Mouse (Mus musculus): ENCODE data around the gene Tgif1.
"Not testable (repeated sequence)": the region's sequence is repeated elsewhere in the genome, so short reads cannot be mapped to it uniquely, and the experiment has no call there.

Tgif1 gene

GRCm38 (mm10) chr17:70838533-70838932 lies 14.8 kb downstream of the Tgif1 start:
- no peak for DNase-seq

- DNase-seq, result no peak
Measured at GRCm38 (mm10) chr17:70838031-70838430, 15.3 kb downstream of the Tgif1 start.

- DNase-seq, result not testable (repeated sequence)
Measured at GRCm38 (mm10) chr17:70837474-70837873, 15.9 kb downstream of the Tgif1 start.

GRCm38 (mm10) chr17:70836820-70837219 lies 16.5 kb downstream of the Tgif1 start:
- DNase-seq, result no peak

DNA sequence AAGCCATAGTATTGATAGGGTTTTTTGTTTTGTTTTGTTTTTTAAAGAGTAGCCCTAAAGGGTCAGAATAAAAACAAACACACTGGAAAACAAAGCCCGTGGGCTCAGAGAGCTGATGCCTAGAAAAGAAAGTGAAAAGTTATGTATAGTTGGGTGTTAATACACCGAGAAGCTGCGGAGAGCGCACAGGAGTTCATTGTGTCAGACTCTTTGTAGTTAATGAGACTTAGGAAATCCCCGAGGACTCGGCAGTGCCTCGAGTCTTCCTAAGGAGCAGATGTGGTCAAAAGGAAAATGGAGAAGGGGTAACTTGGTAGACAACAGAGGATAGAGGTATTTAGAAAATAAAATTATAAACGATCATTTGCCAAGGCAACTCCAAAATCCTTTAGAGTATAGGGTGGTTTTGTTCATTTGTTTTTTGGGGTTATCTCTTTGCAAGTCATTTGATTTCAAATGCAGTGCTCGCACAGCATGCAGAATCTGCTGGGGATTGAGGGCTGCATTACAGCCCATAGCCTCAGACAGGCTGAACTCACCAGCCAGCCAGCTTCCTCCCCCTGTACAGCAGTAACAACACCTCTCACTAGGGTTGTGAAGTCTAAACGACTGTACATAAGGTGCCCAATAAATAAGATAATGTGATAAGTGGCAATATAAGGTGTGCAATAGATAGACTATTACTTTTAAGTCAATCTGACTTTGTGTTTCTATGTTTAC lies 18.1 kb downstream of the Tgif1 start:
- DNase-seq, result no peak

DNA sequence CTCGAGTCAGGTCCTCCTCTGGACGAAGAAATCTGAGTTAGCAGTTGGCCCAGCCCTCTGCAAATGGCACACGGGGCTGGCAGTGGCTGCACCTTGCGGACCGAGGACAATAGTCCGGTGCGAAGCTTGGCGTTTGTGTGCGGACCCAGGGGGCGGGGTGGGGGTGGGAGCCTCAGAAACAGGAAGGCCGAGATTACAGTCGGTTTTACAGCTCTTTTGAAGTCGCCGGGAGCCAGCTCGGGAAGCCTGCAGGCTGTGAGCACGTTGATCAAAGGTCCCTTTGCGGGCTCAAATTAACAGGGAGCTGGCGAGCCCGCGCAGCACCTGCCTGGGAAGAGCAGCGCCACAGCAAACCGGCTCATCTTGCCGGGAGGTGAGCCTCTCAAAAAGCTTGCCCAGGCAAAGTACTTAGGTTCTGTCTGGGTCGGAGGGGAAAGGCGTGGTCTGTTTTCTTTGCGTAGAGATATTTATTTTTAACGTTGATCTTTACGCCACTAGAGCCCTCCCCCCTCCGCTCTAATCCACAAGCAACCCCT lies 18.8 kb downstream of the Tgif1 start:
- DNase-seq, result no peak

- DNase-seq, result no peak
Measured at GRCm38 (mm10) chr17:70832544-70832943, 20.8 kb downstream of the Tgif1 start.

DNA sequence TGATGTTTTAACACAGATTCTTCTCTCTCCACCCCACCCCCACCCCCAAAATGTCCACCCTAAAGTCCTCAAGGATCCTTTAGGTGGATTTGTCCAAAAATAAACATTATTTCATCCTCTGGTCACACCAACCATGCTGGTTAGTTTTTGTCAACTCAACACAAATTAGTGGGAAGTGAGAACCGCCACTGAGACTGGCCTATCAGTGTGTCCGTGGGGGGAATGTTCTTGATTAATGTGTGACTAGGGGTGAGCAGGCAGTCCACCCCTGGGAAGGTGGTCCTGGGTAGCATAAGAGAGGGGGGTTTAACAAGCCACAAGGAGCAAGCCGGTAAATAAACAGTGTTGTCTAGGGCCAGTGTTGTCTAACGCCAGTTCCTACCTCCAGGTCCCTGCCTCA lies 21.8 kb downstream of the Tgif1 start:
- no peak for DNase-seq

DNA sequence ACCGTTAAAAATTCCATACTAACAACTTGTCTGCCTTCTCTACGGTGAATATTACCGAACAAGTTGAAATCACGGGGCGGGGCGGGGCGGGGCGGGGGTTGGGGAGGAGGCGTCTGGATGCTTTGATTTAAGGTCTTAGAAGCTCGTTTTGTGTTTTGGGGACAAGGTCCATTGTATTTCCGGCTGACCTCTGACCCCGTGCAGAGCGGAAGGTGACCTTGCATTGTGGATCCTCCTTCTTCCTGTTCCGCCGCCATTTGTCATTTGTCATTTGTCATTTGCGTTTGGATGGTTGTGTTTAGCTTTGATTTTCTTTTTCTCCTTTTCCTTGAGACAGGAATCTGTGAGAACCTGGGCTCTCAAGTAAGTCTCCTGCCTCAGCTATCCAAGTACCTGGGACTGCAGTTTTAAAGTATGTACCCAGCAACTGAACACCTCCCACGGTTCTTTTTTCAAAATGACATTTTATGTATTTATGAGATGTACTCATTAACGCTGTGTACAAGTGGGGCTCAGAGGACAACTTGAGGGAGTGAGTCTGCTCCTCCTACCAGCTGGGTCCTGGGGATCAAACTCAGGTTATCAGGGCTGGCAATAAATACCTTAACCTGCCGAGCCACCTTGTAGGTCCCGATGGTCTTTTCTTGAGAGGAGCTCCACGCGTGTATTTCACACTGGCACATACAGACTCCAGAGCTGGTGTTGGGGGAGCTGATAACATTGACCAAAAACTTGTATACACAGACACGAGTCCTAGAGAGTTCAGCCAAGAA lies 23.2 kb downstream of the Tgif1 start:
- DNase-seq, result no peak

DNA sequence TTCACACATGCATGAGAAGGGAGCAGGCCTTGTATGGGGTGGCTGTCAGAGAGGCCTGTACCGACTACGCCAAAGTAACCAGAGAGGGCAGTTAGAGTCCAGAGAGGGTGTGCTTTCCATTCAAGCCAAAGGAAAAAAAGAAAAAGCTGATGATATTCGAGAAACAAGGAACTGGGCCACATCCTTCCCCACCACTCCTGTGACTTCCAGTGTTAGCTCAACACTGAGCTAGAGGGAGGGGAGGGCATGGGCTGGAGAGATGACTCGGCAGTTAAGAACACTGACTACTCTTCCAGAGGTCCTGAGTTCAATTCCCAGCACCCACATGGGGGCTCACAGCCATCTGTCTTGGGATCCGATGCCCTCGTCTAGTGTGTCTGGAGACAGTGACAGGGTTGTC lies 24.1 kb downstream of the Tgif1 start:
- DNase-seq, result no peak

DNA sequence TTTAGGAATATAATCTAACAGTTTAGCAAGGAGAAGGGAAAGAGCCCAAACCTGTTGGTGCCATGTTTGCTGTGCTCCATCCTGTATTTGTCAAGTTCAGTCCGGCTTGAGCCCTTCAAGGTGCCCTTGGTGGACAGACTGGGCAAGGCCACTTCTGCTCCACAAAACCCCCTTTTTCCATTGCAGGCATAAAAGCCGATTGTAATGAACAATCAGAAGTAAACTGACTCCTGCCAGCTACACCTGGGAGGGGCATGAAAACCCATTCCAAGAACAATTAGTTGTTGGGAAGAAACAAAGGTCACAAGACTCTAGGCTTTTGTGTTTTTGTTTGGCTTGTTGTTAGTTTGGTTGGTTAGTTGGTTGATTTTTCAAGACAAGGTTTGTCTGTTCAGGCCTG lies 24.8 kb downstream of the Tgif1 start:
- no peak for DNase-seq

DNA sequence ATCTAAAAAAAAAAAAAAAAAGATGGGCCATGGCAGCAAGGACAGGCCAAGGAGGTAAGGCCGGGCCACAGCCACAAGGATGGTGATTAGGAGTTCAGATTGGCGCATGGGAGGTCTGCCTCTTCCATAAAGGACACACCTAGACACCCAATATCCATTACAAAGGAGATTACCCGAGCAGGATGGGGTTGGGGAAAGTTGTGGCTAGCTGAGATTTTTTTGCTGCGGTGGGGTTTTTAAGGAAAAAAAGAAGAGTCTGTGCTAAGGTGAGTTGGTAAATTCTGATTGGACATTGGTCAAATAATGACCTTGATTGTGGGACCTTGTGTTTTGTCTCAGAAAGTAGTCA lies 25.2 kb downstream of the Tgif1 start:
- no peak for DNase-seq

DNA sequence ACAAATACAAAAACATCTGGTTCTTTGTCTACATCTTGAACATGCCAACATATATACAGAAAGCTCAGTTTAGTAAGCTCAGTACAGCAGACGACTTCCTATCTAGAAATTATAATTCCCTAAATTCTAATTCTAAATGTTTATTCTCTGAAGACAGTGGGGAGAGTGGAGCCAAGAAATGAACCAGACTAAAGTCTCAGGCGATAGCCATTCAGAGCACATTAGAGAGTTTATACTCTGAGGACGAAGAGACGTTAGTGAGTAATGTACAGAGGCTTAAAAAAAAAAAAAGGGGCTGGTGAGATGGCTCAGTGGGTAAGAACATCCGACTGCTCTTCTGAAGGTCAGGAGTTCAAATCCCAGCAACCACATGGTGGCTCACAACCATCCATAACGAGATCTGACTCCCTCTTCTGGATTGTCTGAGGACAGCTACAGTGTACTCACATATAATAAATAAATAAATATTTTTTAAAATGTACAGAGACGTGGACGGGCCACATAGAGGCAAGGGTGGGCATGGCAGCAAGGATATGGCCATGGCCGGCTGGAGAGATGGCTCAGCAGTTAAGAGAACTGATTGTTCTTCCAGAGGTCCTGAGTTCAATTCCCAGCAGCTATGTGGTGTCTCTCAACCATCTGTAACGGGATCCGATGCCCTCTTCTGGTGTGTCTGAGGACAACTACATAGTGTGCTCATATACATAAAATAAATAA lies 25.7 kb downstream of the Tgif1 start:
- DNase-seq, result not testable (repeated sequence)

- no peak for DNase-seq
Measured at GRCm38 (mm10) chr17:70826227-70826626, 27.1 kb downstream of the Tgif1 start.

DNA sequence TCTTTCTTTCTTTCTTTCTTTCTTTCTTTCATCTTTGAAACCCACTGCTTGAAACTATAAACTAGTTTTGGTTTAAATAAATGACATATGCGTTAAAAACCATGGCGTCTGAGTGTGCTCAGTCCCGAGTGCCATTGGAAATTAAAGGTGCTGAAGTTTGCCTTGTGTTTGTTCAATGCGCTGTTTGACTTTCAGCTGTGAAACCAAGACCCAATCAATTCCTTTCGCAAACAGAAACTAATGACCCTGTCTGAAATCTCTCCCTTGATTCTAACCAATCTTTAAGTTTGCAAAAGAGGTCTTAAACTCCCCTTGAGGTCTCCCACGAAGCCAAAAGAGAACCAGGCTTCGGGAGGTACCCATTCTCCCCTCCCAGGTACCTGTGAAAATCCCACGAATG lies 30.3 kb downstream of the Tgif1 start:
- no peak for DNase-seq

- no peak for DNase-seq
Measured at GRCm38 (mm10) chr17:70817862-70818451, 35.4 kb downstream of the Tgif1 start.

- DNase-seq, result no peak
Measured at GRCm38 (mm10) chr17:70815001-70815400, 38.3 kb downstream of the Tgif1 start.

GRCm38 (mm10) chr17:70810795-70811194 lies 42.6 kb downstream of the Tgif1 start:
- DNase-seq, result no peak

GRCm38 (mm10) chr17:70809776-70810175 lies 43.6 kb downstream of the Tgif1 start:
- DNase-seq, result no peak

GRCm38 (mm10) chr17:70808837-70809236 lies 44.5 kb downstream of the Tgif1 start:
- no peak for DNase-seq

DNA sequence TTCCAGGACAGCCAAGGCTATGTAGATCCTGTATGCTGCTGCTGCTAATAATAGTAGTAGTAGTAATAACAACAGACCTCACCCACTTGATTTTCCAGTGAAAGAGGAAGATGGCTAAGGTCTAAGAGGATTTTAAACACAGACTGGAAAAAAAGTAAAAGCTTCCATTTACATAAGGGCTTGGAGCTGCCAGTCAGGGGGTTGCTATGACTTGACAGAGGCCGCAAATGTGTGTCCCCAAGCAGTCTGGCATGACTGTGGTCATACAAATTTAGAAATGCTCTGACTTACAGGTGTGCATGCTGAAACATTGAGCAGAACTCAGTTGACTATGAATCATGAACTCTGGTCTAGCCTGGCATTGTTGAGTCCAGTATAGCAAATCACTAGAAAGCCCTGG lies 45.5 kb downstream of the Tgif1 start:
- DNase-seq, result no peak

DNA sequence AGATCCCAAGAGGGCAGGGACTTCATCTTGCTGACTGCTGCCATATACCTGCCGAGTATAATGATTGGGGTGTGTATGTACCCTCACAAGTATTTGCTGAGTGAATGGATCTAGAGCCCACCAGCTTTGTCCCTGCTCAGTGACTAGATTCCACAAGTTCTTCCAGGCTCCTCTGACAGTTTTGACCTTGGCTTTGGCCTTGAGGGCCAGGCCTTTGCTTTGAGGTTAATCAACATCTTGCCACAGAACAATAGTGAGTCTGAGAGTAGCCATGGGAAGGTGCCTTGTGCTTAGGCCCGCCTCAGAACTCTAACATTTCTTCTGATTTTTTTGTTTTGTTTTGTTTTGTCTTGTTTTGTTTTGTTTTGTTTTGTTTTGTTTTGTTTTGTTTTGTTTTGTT lies 46.7 kb downstream of the Tgif1 start:
- no peak for DNase-seq

DNA sequence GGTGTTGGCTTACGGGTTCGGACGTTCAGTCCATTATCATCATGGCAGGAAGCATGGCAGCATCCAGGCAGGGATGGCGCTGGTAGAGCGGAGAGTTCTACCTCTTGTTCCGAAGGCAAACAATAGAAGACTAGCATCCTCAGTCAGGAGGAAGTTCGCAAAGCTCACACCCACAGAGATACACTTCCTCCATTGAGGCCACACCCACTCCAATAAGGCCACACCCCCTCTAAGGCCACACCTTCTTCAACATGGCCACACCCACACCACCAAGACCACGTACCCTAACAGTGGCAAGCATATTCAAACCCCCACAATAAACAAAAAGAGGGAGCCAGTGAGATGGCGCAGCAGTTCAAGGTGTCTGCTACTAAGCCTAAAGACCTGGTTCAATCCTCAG lies 47.5 kb downstream of the Tgif1 start:
- no peak for DNase-seq
